Mouse (Mus musculus): ENCODE data around the gene H2-Ab1.

GRCm38 (mm10) chr17:34215176-34215575 is 42.3 kb upstream of the H2-Ab1 start:
- TF ChIP-seq POLR2A (IDR thresholded peaks at IDR 0.05; ENCODE audit: insufficient read depth, low read depth, low read length) (no peak), CTCF (IDR thresholded peaks at IDR 0.05) (no peak)

Data from heart, adult 2 months (tissue).